Mouse (Mus musculus) CH12.LX (cell line): ENCODE measurements around the gene Ylpm1. TPM values are rescaled to one million over a fixed set of nuclear protein-coding genes. Genes with fewer than 3 reads are reported as not detected.

Experiments used
- DNase-seq: peaks from one replicate; pipeline ENCODE4 v3.0.0-alpha.2; 2013; ENCODE audit errors: extremely low read depth
- H3K27ac ChIP-seq: 2 replicates; pipeline ENCODE4 v1.5.1; 2012; ENCODE audit warnings: low read depth, mild to moderate bottlenecking, control low read depth, moderate library complexity; ENCODE audit not compliant: insufficient read depth
- H3K27me3 ChIP-seq: replicated peaks from 2 replicates; pipeline ENCODE3; 2012; ENCODE audit warnings: inconsistent platforms
- H3K36me3 ChIP-seq, 2 experiments: replicated peaks in 1 of 2; 2 replicates each; pipeline versions ENCODE3 to v1.6.1; 2012; ENCODE audit warnings: inconsistent platforms in 1 of 2, low read length in 1 of 2, mild to moderate bottlenecking in 1 of 2, mixed read lengths in 1 of 2, moderate library complexity in 1 of 2; ENCODE audit not compliant: control insufficient read depth in 1 of 2, insufficient read depth in 1 of 2
- H3K4me1 ChIP-seq, 2 experiments: 2 replicates each; pipeline ENCODE4 v1.6.1; 2012; ENCODE audit warnings: inconsistent platforms in 1 of 2, moderate library complexity in 1 of 2; ENCODE audit not compliant: insufficient read depth in 2 of 2, control insufficient read depth in 1 of 2
- H3K4me2 ChIP-seq: 2 replicates; pipeline ENCODE4 v1.6.1; 2012; ENCODE audit warnings: low read depth, mild to moderate bottlenecking, control low read depth; ENCODE audit not compliant: poor library complexity, insufficient read depth, severe bottlenecking
- H3K4me3 ChIP-seq, 3 experiments: fragments of 150-350 bp in 1 of 3; sonication (generic) in 1 of 3; replicated peaks in 1 of 3; 2 replicates each; pipeline versions ENCODE3 to v1.5.1; 2011 to 2012; ENCODE audit warnings: low read depth in 2 of 3, low read length in 2 of 3, mild to moderate bottlenecking in 2 of 3, moderate library complexity in 2 of 3, control low read depth in 1 of 3, improper control_type of control experiment in 1 of 3, inconsistent platforms in 1 of 3, mixed read lengths in 1 of 3; ENCODE audit not compliant: poor library complexity in 1 of 3
- H3K79me2 ChIP-seq: replicated peaks from 2 replicates; pipeline ENCODE4 v1.6.1; 2012; ENCODE audit warnings: mild to moderate bottlenecking, moderate library complexity; ENCODE audit not compliant: control insufficient read depth, poor library complexity, insufficient read depth, severe bottlenecking; ENCODE audit errors: extremely low read depth
- H3K9ac ChIP-seq: 2 replicates; pipeline ENCODE4 v1.6.1; 2012; ENCODE audit warnings: low read depth, mild to moderate bottlenecking, control low read depth, moderate library complexity; ENCODE audit not compliant: insufficient read depth
- H3K9me3 ChIP-seq: replicated peaks from 2 replicates; pipeline ENCODE3; 2012; ENCODE audit warnings: low read length, inconsistent platforms, mixed read lengths
- BHLHE40 ChIP-seq: IDR thresholded peaks from 2 replicates; pipeline ENCODE4 v1.6.1; 2011; ENCODE audit warnings: mild to moderate bottlenecking, low read depth, low read length, improper control_type of control experiment
- CHD1 ChIP-seq: IDR thresholded peaks from 2 replicates; pipeline ENCODE4 v1.6.1; 2012; ENCODE audit warnings: low read depth, low read length, improper control_type of control experiment, inconsistent platforms
- CTCF ChIP-seq, 2 experiments: IDR thresholded peaks in 1 of 2; conservative IDR thresholded peaks in 1 of 2; 2 replicates each; pipeline ENCODE4 v1.5.1; 2011 to 2012; ENCODE audit warnings: low read depth in 2 of 2, low read length in 2 of 2, improper control_type of control experiment in 1 of 2, inconsistent platforms in 1 of 2, mild to moderate bottlenecking in 1 of 2, moderate library complexity in 1 of 2
- ELF1 ChIP-seq: IDR thresholded peaks from 2 replicates; pipeline ENCODE4 v1.6.1; 2014; ENCODE audit warnings: low read depth, mild to moderate bottlenecking, inconsistent platforms, low read length, improper control_type of control experiment
- ETS1 ChIP-seq: conservative IDR thresholded peaks from 2 replicates; pipeline ENCODE4 v1.6.1; 2012; ENCODE audit warnings: low read depth, mild to moderate bottlenecking, inconsistent platforms, low read length, improper control_type of control experiment, moderate library complexity
- HCFC1 ChIP-seq: IDR thresholded peaks from 2 replicates; pipeline ENCODE4 v1.6.1; 2012; ENCODE audit warnings: low read depth, mild to moderate bottlenecking, inconsistent platforms, low read length, improper control_type of control experiment
- IRF4 ChIP-seq: IDR thresholded peaks from 2 replicates; pipeline ENCODE4 v1.6.1; 2014; ENCODE audit warnings: low read depth, mild to moderate bottlenecking, inconsistent platforms, low read length, improper control_type of control experiment
- JUN ChIP-seq: IDR thresholded peaks from 2 replicates; pipeline ENCODE4 v1.6.1; 2011; ENCODE audit warnings: low read depth, mild to moderate bottlenecking, low read length, improper control_type of control experiment, moderate library complexity; ENCODE audit not compliant: insufficient read depth
- JUND ChIP-seq: conservative IDR thresholded peaks from 2 replicates; pipeline ENCODE4 v1.6.1; 2011; ENCODE audit warnings: low read depth, low read length, improper control_type of control experiment
- KAT2A ChIP-seq: IDR thresholded peaks from 2 replicates; pipeline ENCODE4 v1.6.1; 2012; ENCODE audit warnings: low read length, improper control_type of control experiment, inconsistent platforms; ENCODE audit not compliant: insufficient replicate concordance
- MAFK ChIP-seq: IDR thresholded peaks from 2 replicates; pipeline ENCODE4 v1.6.1; 2011; ENCODE audit warnings: low read length, improper control_type of control experiment; ENCODE audit not compliant: insufficient replicate concordance
- MAZ ChIP-seq: IDR thresholded peaks from 2 replicates; pipeline ENCODE4 v1.6.1; 2012; ENCODE audit warnings: low read depth, mild to moderate bottlenecking, inconsistent platforms, low read length, improper control_type of control experiment, moderate library complexity
- MXI1 ChIP-seq: IDR thresholded peaks from 2 replicates; pipeline ENCODE4 v1.6.1; 2011; ENCODE audit warnings: mild to moderate bottlenecking, low read depth, low read length, improper control_type of control experiment
- NELFE ChIP-seq: IDR thresholded peaks from 2 replicates; pipeline ENCODE4 v1.6.1; 2011; ENCODE audit warnings: low read depth, low read length, improper control_type of control experiment
- NRF1 ChIP-seq: IDR thresholded peaks from 2 replicates; pipeline ENCODE4 v1.6.1; 2014; ENCODE audit warnings: low read depth, mild to moderate bottlenecking, inconsistent platforms, low read length, improper control_type of control experiment, moderate library complexity
- PAX5 ChIP-seq: IDR thresholded peaks from 2 replicates; pipeline ENCODE4 v1.6.1; 2012; ENCODE audit warnings: low read length, inconsistent platforms, mixed read lengths
- POLR2AphosphoS2 ChIP-seq: IDR thresholded peaks from 2 replicates; pipeline ENCODE4 v1.6.1; 2011; ENCODE audit warnings: low read depth, low read length, improper control_type of control experiment
- RAD21 ChIP-seq: IDR thresholded peaks from 2 replicates; pipeline ENCODE4 v1.6.1; 2011; ENCODE audit warnings: low read depth, mild to moderate bottlenecking, low read length, improper control_type of control experiment, moderate library complexity
- TBP ChIP-seq: conservative IDR thresholded peaks from 2 replicates; pipeline ENCODE4 v1.6.1; 2011; ENCODE audit warnings: low read depth, low read length, improper control_type of control experiment
- UBTF ChIP-seq: IDR thresholded peaks from 2 replicates; pipeline ENCODE4 v1.6.1; 2012; ENCODE audit warnings: low read depth, mild to moderate bottlenecking, inconsistent platforms, low read length, improper control_type of control experiment, moderate library complexity
- dilution Hi-C: fragments of 300-500 bp; cut with MboI; formaldehyde crosslinking; loops from 2 replicates; pipeline ENCODE4 v1.14.3; 2020; ENCODE audit warnings: low sequenced_read_pairs; ENCODE audit not compliant: extremely low pct_unique_long_range_greater_than_20kb, extremely low pct_ligation_motif_present
- in situ Hi-C: fragments of 300-500 bp; cut with MboI; formaldehyde crosslinking; loops from 3 replicates; pipeline ENCODE4 v1.14.3; 2019; ENCODE audit warnings: low sequenced_read_pairs, low pct_ligation_motif_present, low pct_unique_long_range_greater_than_20kb, mixed read lengths
- polyA plus RNA-seq: library from polyadenylated mRNA; unstranded; fragments of >175 nt; gene quantifications from 2 replicates; pipeline ENCODE4 v1.2.1, GENCODE M21; 2012; ENCODE audit warnings: low read depth; ENCODE audit not compliant: insufficient read length
- total RNA-seq, 2 experiments: library from RNA; depleted of rRNA; stranded (reverse); fragments of 300-350 nt in 1 of 2; fragments of >200 nt in 1 of 2; gene quantifications; 2 replicates each; pipeline ENCODE4 v1.2.3; 2012 to 2014

Ylpm1 gene
- total and polyA plus RNA-seq, 3 experiments: 19.3 to 56.8 (median 20.1) TPM

- TF ChIP-seq TBP: peak; percentile 79; the same call in 1 of the 2 replicates
- TF ChIP-seq ETS1: no peak; the same call in 1 of the 2 replicates
Observed at GRCm38 (mm10) chr12:85106292-85106691, 110.2 kb downstream of the Ylpm1 start (continued).

- DNase-seq: no peak
- peaks cover 5% of the 10 kb centered on the region for H3K9me3 ChIP-seq
- H3K27ac ChIP-seq: no peak overlapping the region
- no peak overlapping the region for H3K4me3 ChIP-seq
- peaks cover 7 to 32% of the 10 kb centered on the region in 2 experiments for H3K36me3 ChIP-seq
- H3K27me3 ChIP-seq: no peaks in the 10 kb centered on the region
- TF ChIP-seq POLR2AphosphoS2 (no peak), JUN (peak; percentile 12; the same call in 1 of the 2 replicates), BHLHE40 (0 out of 2 replicates have a peak, but pooled peaks have one; percentile 10), MAFK (no peak), NELFE (no peak), TBP (0 out of 2 replicates have a peak, but pooled peaks have one; percentile 25), CTCF (conservative IDR thresholded peaks at IDR 0.05 in 1 of 2, IDR thresholded peaks at IDR 0.05 in 1 of 2; ENCODE audit: low read depth in 2 of 2, low read length in 2 of 2) (peak in 1 of 2 experiments; percentile 4; a peak in 1 of 4 replicates), CHD1 (0 out of 2 replicates have a peak, but pooled peaks have one; percentile 5), ELF1 (peak; percentile 47; the same call in 1 of the 2 replicates), KAT2A (no peak), JUND (no peak), ETS1 (no peak; the same call in 1 of the 2 replicates), UBTF (no peak), PAX5 (no peak), HCFC1 (no peak), IRF4 (0 out of 2 replicates have a peak, but pooled peaks have one; percentile 24)
- H3K4me1 ChIP-seq: peaks cover 13 to 68% of the 10 kb centered on the region in 2 experiments
- H3K79me2 ChIP-seq: peaks cover 53% of the 10 kb centered on the region
- dilution Hi-C loops (no loop called here), in situ Hi-C loops (no loop called here)
- H3K4me2 ChIP-seq: peak overlapping the region; percentile 94
- H3K9ac ChIP-seq: peak overlapping the region; percentile 30; the same call in 1 of the 2 replicates
Observed at GRCm38 (mm10) chr12:85108643-85109042, 112.5 kb downstream of the Ylpm1 start.

GRCm38 (mm10) chr12:85109426-85109825 lies 113.3 kb downstream of the Ylpm1 start:
- TF ChIP-seq RAD21 (no peak), MXI1 (no peak; the same call in 1 of the 2 replicates), CHD1 (0 out of 2 replicates have a peak, but pooled peaks have one; percentile 4), CTCF (conservative IDR thresholded peaks at IDR 0.05 in 1 of 2, IDR thresholded peaks at IDR 0.05 in 1 of 2; ENCODE audit: low read depth in 2 of 2, low read length in 2 of 2) (no peak), NRF1 (no peak), ETS1 (no peak), MAZ (no peak)
- TF ChIP-seq, all 38 proteins: peak for 1
- Histone ChIP-seq H3K4me1 (peaks cover 9 to 68% of the 10 kb centered on the region in 2 experiments), H3K4me2 (peak overlapping the region; percentile 94), H3K27ac (peak overlapping the region; percentile 49), H3K27me3 (no peaks in the 10 kb centered on the region), H3K36me3 (peaks cover 0 to 29% of the 10 kb centered on the region in 2 experiments), H3K9ac (peak overlapping the region; percentile 30), H3K9me3 (no peaks in the 10 kb centered on the region), H3K79me2 (peaks cover 50% of the 10 kb centered on the region), H3K4me3 (peak overlapping the region; percentile 77 to 97 (median 82))
- in situ Hi-C loops: no loop called here
- DNase-seq: no peak
- dilution Hi-C loops: no loop called here
